Mouse (Mus musculus) heart, adult 2 months (tissue): Measurements from ENCODE around the gene Apex1.

Experiments
- CTCF ChIP-seq: fragments of 200-600 bp; IDR thresholded peaks from 2 replicates; pipeline ENCODE4 v1.8.1; 2022; ENCODE audit warnings: antibody characterized with exemption, mild to moderate bottlenecking, moderate library complexity
- POLR2A ChIP-seq: fragments of 200-500 bp; IDR thresholded peaks from 2 replicates; pipeline ENCODE4 v1.6.1; 2011; ENCODE audit warnings: mild to moderate bottlenecking, low read depth, low read length, control low read depth; ENCODE audit not compliant: insufficient read depth

GRCm38 (mm10) chr14:50936649-50937048 lies 11.9 kb downstream of the Apex1 start:
- no peak for TF ChIP-seq POLR2A
- no peak for TF ChIP-seq CTCF
